Mouse (Mus musculus) effector memory CD4-positive, alpha-beta T cell, adult 7 months (primary cell): ENCODE results near the gene Galnt12. TPM values are rescaled to one million over a fixed set of nuclear protein-coding genes. Genes with fewer than 3 reads are reported as not detected.

Experiments
- polyA plus RNA-seq: library from polyadenylated mRNA; unstranded; fragments of 100-300 nt; shearing (Covaris generic); gene quantifications from one replicate; pipeline ENCODE4 v1.2.1, GENCODE M21; 2017

Galnt12 gene
- polyA plus RNA-seq = 26.5 TPM

DNA sequence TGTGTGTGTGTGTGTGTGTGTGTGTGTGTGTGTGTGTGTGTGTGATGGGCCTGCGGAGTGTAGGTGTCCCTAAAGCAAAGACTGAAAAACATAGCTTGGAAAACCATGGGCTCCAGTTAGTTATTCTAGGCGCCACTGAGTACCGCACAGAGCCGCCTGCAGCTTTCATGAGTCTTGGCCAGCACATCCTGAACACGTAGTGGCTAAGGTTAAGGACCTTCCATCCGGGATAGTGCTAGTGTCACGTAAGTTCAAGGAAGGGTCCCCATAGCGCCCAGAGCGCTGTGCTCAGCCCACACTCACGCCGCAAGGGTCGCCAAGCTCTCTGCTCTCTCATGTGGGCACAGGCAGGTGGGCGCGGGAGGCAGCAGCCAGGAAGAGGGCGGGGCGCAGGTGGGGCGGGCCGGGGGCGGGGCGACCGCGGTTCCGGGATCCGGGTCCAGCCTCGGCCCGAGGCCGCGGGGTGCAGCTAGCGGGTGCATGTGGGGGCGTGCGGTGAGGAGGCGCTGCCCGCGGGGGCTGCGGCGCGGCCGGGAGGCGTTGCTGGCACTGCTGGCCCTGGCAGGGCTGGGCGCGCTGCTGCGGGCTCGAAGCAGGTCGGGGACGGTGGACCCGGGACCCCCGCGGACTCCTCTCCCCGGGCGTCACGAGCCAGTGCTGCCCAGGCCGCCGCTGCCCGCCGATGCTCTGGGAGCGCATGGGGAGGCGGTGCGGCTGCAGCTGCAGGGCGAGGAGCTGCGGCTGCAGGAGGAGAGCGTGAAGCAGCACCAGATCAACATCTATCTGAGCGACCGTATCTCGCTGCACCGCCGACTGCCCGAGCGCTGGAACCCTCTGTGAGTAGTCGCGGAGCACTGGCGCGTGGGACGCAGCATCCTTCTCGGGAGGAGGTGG, at the start of gene Galnt12:
TSS of gene Galnt12 (plus strand) at position 417 of the 894 bp plus-strand sequence.

DNA sequence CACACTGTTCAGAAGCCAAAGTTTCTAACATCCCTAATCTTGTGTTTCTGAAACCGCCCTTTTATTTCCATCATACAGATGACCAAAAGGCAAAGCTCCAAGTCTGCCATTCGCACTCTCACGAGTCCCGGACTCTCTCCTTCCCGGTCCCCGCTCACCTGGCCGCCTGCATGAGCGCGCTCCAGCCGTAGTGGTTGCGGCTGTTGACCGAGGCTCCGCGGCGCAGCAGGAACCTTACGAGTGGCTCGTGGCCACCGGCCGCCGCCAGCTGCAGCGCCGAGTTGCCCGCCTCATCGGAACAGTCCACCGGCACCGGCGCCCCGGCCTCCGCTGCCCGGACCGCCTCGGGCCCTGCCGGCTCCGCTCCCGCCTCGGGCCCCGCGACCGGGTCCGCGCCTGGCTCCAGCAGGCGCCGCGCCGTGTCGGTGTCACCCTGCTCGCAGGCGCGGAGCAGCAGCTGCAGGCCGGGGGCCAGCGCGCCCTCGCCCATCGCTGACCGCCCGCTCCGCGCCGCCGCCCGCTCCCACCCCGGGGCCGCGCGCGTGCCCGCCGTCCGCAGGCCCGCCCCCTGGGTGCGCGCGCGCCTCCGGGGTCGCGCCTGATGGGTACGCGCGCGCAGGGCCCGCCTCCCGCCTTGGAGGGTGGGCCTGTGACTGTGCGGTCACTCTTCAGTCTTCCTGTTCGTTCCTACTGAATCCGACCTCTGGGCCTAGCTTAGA, 34.8 kb upstream of the Galnt12 start, which contains the start of gene Anks6:
TSS of gene Anks6 (minus strand) at position 637 of the 719 bp plus-strand sequence.

Other genes with a start within 250 kb of the Galnt12 start
- gene Gabbr2, start 100.0 kb upstream of the Galnt12 start, polyA plus RNA-seq = 0.32 TPM
- 0.94 TPM for gene Anks6, start 34.5 kb upstream of the Galnt12 start, polyA plus RNA-seq
- not detected for gene Col15a1, start 116.3 kb downstream of the Galnt12 start, polyA plus RNA-seq